Mouse (Mus musculus): ENCODE data around the gene Foxn4.

Foxn4 gene

DNA sequence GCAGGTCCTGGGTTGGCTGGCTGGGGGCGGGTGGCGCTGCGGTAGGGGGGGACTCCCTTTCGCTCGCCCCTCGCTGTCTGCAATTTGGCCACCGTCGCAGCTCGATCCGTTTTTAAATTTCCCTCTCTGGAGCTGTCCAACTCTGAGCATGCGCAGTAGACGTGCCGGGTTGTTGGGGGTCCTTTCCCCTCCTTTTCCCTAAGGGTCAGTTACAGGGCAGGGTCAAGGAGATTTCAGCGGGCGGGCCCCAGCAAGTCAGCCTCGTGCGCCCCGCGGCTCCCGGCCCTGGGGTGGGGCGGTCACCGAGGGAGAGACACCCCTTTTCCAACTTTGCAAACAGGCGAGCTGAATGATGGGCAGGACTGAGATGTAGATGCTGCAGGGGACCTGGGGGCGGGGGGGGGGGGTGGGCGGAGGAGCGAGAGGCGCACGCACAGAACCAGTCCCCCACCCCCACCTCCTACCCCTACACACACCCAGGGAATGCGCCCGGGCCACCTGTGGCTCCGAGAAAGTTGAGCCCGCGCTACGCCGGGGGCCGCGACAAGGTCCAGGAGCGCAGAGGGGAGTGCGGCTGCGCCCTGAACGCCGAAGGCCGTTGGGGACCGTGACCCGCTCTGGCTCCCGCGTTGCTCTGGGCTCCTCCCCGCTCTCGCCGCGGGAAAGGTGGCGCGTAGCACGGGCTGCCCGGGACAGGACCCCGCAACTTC, at the start of gene Foxn4:
Gene Foxn4, minus strand, starts transcription at position 115 of the 710 bp plus-strand sequence.
- in situ Hi-C loops (cut with MseI, MboI), result no loop called here

DNA sequence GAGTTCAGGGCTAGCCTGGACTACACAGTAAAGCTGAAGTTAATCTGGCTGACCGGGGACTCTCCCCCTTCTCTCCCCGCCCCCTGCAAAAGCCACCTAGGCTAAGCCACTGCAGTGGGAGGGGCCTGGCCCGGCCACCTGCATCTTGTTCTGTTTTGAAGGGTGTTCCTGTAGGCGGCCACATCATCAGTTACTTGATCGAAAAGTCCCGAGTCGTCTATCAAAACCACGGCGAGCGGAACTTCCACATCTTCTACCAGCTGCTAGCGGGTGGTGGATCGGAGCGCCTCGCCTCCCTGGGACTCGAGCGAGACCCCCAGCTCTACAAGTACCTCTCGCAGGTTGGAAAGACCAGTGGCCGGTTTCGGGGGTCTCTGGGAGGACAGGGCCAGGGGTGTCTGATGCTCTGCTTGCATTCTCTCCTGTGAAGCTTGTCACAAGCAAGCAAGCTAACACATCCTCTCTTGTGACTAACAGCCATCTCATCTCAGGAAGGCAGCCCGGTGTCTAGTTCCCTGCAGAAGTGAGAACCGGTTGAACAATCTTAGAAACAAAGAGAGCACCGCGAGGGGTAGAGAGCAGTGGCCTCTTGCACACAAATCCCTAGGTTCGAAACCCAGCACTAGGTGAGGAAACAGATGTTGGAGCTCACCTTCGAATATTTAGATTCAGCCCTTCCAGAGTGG, 49.6 kb upstream of the Foxn4 start:
- in situ Hi-C loops (cut with MseI, MboI), result no loop called here

DNA sequence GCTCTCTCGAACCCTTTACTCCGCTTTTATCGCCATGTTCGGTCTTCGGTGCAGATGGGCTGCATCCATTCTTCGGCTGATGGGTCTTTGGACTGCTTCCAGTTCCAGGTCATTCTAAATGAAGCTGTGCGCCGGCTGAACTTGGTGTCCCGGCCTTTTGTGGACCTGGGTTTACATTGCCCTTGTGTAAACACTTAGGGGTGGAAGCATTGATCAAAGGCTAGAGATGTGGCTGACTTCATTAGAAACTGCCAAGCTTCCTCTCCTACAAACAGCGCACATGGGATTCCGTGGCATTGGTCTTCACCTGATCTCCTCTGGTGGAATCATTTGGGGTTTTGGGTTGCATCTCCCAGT, 36.1 kb upstream of the Foxn4 start:
- in situ Hi-C loops (cut with MseI, MboI), result loop anchor here (5.0 to 10.0 kb wide), 4 partner anchors 65 to 132 kb away; no protein-coding TSS in a partner anchor

DNA sequence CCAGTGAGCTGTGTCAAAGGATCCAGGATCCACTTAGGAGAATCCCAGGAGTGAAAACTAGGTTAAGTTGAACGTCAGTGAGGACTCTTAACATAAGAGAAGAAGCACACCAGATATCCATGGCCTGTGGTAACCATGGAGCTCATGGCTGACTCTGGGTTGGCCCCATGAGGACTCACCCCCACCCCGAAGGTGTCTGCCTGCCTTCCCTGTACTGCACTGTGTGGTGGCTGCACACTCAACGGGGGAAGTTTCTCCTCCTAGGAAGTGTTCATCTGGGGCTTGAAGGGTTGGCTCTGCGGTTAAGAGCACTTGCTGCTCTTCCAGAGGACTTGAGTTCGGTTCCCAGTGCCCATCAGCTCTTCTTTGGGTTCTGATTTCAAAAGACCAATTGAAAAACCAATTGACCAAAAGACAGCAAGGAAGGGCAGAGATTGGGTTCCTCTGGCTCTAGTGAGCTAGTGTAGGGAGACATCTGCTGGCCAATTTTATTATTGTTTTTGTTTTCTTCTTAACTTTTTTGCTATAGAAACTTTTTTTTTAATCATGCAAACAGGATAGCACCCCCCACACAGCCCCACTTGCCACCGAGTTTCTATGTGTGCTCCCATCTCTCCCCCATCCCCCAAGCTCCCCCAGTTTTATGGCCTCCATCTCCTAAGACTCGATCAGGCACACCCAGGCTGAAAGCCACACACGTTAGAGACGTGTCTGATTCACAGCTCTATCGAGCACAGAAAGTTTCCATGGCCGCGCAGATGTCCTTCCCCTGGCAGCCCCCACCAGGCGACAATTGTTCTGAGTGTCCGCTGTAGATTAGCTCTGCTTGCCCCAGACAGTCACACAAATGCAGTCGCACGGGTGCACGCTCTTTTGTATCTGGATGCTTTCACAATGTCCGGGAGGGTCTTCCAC, 35.4 kb upstream of the Foxn4 start:
- in situ Hi-C loops (cut with MseI, MboI), result loop anchor here (5.0 to 10.0 kb wide), 3 partner anchors 64 to 132 kb away; no protein-coding TSS in a partner anchor

DNA sequence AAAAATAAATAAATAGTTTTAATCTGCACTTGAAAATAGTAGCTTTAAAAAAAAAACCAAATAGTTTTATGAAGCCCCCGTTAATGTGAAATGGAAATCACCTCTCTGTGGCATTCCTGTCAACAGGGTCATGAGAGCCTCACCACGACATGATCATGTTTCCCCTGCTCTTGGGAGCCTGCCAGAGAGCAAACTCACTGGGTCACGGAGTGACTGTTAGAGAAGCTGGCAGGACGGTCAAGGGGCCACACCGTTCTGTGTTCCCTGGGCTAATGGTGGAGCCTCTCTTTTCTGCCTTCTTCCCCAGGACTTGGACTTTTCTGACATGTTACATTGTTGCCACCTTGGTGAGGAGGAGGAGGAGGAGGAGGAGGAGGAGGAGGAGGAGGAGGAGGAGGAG, 32.9 kb upstream of the Foxn4 start:
- in situ Hi-C loops (cut with MseI, MboI), result loop anchor here (5.0 to 10.0 kb wide), 3 partner anchors 62 to 129 kb away; no protein-coding TSS in a partner anchor

DNA sequence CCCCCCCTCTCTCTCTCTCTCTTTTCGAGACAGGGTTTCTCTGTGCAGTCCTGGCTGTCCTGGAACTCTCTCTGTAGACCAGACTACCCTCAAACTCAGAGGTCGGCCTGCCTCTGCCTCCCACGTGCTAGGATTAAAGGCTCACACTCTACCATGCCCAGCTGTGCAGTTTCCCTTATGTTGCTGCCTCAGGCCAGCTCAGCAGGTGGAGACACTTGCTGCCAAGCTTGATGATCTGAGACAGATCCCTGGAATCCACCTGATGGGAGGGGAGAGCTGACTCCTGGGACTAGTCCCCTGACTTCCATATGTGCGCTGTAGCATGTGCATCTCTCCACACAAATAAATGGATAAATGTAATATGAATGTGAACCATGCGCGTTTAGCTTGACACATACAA, 29.6 kb upstream of the Foxn4 start:
- in situ Hi-C loops (cut with MseI, MboI), result loop anchor here (10.0 kb wide), 2 partner anchors 58 to 108 kb away; no protein-coding TSS in a partner anchor

DNA sequence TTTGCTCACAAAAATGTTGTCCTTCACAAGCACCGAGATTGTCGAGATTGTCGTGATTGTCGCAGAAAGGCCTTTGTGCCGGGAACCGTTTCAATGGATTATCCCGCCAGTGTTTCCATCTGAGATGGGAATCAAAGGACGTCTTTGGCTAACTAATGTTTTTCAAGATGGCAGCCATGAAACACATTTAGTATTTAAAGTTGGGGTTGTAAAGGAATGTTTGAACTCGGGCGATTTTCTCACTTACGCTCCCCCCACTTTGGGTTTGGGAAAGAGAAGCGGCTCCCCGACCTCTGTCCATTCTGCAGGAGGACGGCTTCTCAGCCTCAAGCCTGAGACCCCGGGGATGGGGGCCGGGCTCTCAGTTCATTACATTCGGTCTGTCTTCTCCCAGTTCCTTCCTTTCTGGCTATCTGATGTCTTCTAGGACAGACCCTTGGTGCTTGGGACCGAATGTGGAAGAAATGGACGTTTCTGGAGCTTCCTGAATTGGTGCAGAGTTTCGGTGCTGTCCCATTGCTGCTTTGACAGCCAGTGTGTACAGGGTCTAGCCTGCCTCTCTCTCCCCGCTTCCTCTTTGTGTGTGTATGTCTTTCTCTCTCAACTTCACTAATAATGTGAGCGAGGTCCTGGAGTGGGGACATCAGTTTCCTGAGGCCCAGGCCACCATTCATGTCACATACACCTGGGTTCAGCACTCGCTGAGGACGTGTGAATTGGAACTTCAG, 26.4 kb upstream of the Foxn4 start:
- in situ Hi-C loops (cut with MseI, MboI), result loop anchor here (10.0 kb wide), 2 partner anchors 55 to 105 kb away; no protein-coding TSS in a partner anchor

DNA sequence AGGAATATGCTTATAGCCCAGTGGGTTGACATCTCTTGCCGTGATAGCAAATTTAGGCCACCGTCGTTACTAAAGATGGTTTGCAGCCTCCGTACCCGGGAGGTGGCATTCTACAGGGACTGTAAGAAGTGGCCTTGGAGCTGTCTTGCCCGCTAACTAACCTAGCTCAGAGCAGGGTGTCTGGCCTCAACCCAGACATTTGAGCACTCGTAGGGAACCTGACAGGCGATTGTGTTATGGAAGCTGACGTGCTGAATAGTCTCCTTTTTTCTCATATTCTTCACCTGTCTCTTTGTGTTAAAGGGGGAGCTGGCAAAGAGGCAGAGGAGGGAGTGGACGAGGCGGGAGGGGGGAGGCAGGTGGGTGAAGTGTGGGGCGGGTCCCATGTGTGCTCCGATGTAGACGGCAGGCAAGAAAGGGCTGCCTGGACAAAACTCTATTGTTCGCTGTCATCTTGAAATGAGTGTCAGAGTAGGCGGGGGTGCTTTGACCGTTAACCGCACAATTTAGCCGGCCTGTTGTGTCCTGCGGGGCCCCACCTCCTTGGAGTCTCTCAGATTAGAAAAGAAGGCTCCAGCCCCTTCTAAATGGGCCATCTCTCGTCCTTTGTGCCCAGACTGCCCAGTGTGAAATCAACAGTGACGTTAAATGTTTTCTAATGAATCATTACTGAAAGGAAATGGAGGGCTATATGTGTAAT, 25.7 kb upstream of the Foxn4 start:
- in situ Hi-C loops (cut with MseI, MboI), result no loop called here

DNA sequence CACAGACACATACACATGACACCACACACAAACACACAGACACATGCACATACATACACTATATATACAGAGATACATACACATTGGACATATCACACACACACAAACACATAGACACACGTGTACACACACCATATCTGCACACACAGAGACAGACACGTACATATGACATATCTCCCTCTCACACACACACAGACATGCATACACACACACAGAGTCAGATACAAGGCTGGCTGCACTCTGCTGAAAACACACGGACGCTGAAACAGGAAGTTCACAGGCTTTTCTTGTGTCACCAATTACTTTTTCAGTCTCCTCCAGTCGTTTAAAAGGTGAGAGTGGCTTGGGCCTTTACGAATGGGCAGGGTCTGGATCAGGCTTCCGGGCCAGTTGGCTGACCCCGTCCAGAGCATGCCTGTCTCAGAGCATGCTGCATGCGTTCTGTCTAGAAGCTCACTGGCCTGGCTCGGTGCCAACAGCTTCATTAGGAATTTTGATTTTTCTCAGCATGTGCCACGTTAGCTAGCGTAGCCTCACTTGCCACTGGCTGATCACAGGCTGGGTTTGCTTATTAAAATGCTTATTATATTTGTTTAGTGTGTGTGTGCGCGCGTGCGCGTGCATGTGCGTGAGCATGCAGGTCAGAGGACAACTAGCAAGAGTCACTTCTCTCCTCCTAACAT, 24.7 kb upstream of the Foxn4 start:
- in situ Hi-C loops (cut with MseI, MboI), result no loop called here

DNA sequence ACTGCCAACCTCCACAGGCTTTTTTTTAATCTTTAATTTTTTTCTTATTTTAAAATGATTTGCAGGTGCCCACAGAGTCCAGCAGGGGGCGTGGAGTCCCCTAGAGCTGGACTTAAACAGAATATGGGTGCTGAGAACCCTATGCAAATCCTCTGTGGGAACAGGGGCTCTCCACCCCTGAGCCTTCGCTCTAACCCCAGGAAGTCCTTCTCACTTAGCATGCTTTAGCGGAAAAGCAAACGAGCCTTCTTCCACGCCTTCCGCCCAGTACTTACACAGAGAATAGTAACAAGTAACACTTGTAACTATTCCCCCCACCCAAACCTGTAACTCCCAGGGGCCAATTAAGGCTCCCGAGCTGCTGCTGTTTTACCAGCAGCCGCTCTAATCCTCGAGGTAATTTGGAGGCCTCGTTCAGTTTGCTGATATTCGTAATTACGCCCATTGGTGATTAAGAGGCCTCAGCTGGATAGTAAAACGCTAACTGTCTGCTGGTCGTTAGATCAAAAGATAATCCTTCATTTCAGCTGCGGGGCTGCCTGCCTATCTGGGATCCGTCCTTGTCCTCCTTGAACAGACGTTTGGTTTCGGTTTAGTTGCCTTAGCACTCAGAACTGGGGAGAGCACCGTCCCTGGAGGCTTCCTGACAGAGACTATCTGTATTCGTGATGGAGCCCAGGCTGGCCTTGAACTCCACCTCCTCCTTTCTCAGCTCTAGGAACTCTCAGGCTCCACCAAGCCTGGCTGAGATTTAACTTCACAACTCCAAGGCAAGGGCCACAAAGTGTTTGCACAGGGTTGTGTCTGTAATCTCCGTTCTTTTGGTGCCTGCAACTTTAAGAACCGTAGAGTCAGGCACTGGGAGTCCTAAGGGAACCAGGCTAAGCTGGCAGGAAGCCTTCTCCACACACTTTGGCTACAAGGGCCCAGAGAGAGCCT, 23.4 kb upstream of the Foxn4 start:
- in situ Hi-C loops (cut with MseI, MboI), result no loop called here

DNA sequence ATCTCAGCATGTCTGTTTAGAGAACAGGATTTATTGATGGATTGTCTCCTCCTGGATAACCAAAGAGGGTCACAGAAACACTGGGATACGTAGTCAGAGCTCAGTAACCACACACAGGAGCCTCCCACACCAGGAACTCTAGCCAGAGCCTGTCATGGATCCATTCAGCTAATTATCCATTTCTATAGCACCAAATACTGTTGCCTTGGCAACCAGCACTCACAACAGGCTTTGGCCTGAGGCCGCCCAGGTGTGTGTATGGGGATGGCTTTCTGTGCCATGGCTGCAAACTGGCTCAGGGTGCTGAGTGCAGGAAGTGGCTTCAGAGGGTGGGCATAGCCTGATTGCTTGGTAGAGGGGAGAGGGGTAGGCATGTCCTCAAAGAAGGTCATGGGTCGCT, 16.4 kb upstream of the Foxn4 start:
- in situ Hi-C loops (cut with MseI, MboI), result no loop called here

DNA sequence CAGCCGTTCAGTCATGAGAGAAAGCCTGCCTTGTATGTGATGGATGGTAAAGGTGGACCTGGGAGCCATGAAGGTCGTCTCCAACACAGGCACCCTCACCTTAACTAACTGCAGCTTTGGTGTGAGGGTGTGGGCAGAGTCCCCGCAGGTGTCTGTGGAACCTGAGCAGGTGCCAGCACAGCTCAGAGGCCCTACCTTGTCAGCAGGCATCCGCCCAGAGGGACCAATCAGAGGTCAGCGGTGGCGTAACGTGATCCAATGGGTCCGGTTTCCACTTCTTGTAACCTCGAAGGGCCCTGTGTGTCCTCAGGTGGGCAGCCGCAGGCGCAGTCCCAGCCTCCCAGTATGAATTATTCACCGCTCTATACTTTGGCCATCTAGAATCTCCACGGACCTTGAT, 15.3 kb upstream of the Foxn4 start, which contains the start of gene Myo1h:
Gene Myo1h, plus strand, starts transcription at position 293 of the 400 bp plus-strand sequence.
- in situ Hi-C loops (cut with MseI, MboI), result no loop called here

DNA sequence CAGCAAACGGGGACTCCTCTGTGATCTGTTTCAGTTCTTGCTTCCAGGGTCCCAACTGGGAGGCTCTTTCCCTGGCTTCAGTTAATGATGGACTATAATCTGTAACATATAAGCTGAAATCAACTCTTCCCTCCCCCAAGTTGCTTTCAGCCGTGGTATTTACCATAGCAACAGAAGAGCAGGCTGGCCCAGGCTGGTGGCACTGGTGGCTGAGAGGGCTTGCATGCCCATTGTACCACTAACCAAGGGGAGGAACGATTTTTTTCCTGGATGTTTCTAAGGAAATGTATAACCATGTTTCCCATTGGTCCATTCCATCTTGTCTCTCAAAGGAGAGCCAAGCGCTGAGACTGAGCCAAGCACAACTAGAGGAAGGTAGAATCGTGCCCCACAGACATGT, 14.8 kb upstream of the Foxn4 start:
- in situ Hi-C loops (cut with MseI, MboI), result no loop called here

DNA sequence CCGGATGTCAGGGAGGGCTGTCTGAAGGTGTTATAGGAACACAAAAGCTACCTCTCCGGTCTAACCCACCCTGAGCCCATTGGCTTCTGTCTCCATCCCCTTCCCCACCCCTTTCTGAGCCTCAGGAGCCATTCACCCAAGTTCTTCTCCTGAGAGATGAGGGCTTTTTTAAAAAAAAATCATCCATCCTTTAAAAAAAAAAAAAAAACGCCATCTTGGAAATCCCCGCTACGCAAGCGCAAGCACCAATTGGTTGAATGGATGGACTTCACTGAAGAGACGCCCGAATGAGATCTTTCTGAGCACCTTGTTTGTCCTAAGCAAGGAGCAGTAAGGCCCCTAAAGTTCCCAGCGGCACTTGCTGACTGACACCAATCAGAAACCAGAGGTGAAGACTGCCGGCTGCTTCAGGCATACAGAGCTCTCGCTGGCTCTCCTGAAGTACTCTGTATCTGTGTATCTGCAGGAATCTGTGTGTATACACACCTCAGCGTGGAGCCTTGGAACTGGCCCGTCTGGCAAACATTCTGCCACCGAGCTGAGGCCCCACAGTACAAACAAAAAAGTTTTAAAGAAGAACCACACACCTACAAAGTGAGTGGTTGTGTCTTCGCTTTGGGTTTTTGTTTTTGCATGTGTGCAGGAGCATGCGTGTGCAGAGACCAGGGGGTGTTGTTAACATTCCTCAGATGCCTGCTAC, 13.4 kb upstream of the Foxn4 start:
- in situ Hi-C loops (cut with MseI, MboI), result no loop called here

DNA sequence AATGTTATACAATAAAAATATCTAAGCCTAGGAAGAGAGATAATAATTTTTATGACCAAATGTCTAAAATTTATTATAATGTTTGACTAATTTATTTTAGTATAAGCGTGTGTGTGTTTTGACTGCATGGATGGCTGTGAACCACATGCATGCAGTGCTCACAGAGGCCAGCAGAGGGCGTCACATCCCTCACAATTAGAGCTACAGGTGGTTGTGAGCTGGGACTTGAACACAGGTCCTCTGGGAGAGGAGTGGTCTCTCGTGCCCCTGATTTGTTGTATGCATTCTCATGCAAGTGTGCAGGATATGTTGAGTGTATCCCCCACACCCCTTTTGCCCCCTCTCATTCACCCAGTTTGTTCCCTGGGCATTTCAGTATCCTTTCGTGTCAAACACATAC, 12.5 kb upstream of the Foxn4 start:
- in situ Hi-C loops (cut with MseI, MboI), result no loop called here

DNA sequence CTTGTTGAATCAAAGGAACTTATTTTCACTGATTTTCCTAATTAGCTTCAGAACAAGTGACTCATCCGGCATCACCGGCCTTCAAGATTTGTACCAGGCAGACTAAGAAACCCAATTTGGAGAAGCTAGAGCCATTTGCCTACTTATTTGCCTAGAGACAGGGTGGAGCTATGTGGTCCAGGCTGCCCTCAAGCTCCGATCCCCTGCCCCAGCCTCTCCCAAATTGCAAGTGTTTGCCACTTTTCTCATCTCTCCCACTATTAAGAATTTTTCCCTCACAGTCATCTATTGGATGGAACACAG, 11.7 kb upstream of the Foxn4 start:
- in situ Hi-C loops (cut with MseI, MboI), result no loop called here

DNA sequence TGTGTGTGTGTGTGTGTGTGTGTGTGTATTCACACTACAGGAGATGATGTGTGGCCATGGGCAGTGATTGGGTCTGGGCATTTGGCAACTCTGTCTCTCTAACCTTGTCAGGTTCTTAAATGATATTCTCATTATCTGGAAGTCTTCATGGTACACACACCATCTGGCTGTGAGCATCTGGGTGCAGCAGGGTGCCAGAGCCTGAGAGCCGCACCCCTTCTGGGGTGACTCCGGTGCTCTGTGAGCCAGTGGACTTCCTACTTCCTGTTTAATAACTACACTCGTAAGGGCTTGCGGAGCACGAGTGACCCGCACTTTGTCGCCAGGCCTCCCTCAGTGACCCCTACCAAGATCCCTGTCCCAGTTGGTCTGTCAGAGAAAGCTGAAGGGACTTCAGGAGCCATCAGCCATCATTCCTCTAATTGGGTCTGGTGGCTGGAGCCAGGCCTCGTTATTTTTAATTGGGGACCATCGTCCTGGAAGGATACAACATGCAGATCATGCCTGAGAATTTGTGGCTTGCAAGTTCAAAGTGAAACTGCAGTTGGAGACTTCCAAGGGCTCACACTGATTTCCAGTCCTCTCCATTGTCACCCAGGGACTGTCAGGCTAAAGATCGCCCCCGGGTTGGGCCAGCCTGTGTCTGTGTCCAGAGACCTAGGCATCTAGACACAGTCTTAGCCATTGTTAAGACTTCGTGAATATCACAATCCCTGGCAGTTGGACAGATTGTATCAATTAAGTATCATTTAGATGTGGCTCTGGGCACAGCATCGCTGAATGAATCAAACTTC, 11.2 kb upstream of the Foxn4 start:
- in situ Hi-C loops (cut with MseI, MboI), result no loop called here

DNA sequence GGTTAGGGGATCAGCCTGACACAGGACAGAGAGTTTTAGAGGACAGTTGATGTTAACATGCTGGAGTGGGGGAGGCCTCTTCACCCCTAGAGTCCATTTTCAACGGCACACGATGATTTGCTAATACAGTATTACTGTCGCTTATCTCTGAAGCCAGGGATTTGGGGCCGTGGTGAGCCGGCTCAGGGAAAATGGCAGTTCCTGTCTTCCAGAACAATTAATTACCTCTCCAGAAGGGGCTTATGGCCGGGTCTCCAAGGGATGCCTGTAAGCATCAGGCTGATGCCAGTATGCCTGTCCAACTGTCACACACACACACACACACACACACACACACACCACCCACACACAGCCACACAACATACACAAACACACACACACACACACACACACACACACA, 8.7 kb upstream of the Foxn4 start:
- in situ Hi-C loops (cut with MseI, MboI), result no loop called here

All from mouse trophoblast stem cell (cell line).